Mouse (Mus musculus) C3H10T1/2 (cell line): ENCODE results near the gene Pdia3. TPM values are rescaled to one million over a fixed set of nuclear protein-coding genes. Genes with fewer than 3 reads are reported as not detected.

Source experiments
- polyA plus RNA-seq, 2 experiments: library from polyadenylated mRNA; unstranded; fragments of >200 nt; fragmentation: generic; extraction: Trizol; gene quantifications; one replicate each; pipeline ENCODE4 v1.2.1; 2012; ENCODE audit warnings: missing spikeins in 2 of 2

Pdia3 gene
- 100 to 1,000 TPM in 1 of 2 experiments, 10 to 100 TPM in 1; 29.7 to 200 TPM for polyA plus RNA-seq

DNA sequence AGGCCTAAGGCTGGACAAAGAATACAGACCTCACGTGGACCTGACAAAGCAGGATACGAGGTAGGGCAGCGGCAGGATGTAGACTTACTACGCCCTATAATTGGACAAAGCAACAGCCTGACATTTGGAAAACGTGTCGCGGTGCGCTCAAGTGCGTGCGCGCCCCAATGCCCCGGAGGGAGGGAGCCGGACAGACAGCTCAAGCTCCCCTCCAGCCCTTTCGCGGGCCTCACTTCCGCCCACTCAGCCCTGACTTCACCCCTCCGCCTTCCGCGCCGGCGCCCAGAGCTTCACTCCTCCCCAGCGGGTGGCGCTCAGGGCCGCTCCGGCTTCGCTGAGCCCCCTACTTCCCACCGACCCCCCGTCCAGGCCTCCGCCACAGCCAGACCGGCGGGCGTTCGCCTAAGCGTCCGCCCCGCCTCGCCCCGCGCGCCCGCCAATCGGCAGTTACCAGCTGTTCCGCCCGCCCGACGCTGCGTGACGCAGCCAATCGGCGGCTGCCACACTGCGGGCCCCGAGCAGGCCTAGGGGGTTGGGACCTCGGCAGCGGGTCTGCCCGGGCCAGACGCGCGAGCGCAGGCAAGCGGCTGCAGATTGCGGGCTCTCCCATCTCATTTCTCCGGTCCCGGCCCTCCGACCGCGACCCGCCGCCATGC, at the start of gene Pdia3, which contains the start of gene Catsper2:
Pdia3 (plus strand) TSS at position 389 of the 656 bp plus-strand sequence.
Catsper2 (minus strand) TSS at position 406 of the 656 bp plus-strand sequence.

GRCm38 (mm10) chr2:121386961-121387575, 26.5 kb upstream of the Pdia3 start, which contains the start of gene Strc:
Strc (minus strand) TSS chr2:121387168.

DNA sequence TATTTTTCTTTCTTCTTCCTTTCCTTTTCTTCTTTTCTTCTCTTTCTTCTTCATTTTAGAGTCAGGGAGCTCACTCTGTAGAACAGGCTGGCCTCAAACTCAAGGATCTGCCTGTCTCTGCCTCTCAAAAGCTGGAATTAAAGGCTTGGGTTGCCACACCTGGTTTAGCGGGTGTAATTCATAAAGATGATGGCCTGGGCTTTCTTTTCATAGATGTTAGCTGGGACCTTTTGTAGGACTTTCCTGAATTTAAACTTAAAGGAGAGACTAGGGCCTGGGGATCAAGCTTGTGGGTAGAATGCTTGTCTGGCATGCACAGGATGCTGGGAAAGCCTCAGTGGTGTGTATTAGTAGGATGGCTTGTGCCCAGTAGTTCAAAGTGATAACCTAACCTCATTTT, 30.6 kb downstream of the Pdia3 start, which contains the start of gene Ell3:
Ell3 (minus strand) TSS at position 101 of the 400 bp plus-strand sequence.

GRCm38 (mm10) chr2:121448739-121449535, 35.4 kb downstream of the Pdia3 start, which contains the start of gene Serf2:
Serf2 (plus strand) TSS chr2:121449195.

GRCm38 (mm10) chr2:121452990-121453389, 39.4 kb downstream of the Pdia3 start, which contains the start of gene Hypk:
Hypk (plus strand) TSS chr2:121453290.

GRCm38 (mm10) chr2:121456692-121457642, 43.4 kb downstream of the Pdia3 start, which contains the start of gene Serinc4:
Serinc4 (minus strand) TSS chr2:121456781.

GRCm38 (mm10) chr2:121473301-121474179, 60.0 kb downstream of the Pdia3 start, which contains the start of gene Mfap1b:
Mfap1b (minus strand) TSS chr2:121474067.

Other genes starting within 250 kb of the Pdia3 start
- 10 to 100 TPM in 1 of 2 experiments, 1 to 10 TPM in 1; 3.5 to 12.2 TPM for gene Tubgcp4, start 243.1 kb upstream of the Pdia3 start, polyA plus RNA-seq
- 1 to 10 TPM in 1 of 2 experiments, under 1 TPM in 1; 0.96 to 3.4 TPM for gene Zscan29, start 242.7 kb upstream of the Pdia3 start, polyA plus RNA-seq
- gene Trp53bp1, start 142.4 kb upstream of the Pdia3 start, polyA plus RNA-seq: 10 to 100 TPM in 1 of 2 experiments, 1 to 10 TPM in 1; 1.9 to 16.1 TPM
- 10 to 100 TPM in 1 of 2 experiments, 1 to 10 TPM in 1; 9.6 to 20.3 TPM for gene Map1a, start 124.2 kb upstream of the Pdia3 start, polyA plus RNA-seq
- 1 to 10 TPM; 1.7 to 5.2 TPM for gene Ppip5k1, start 58.4 kb upstream of the Pdia3 start, polyA plus RNA-seq
- under 1 TPM; 0.33 to 0.79 TPM for gene Ckmt1, start 56.1 kb upstream of the Pdia3 start, polyA plus RNA-seq
- gene Strc, start 26.6 kb upstream of the Pdia3 start, polyA plus RNA-seq: not detected
- 1 to 10 TPM in 1 of 2 experiments, under 1 TPM in 1; 0.56 to 2.3 TPM for gene Catsper2, start within 50 bp of the Pdia3 start, polyA plus RNA-seq
- under 1 TPM in 1 of 2 experiments, not detected in 1; 0.14 TPM for gene Ell3, start 30.5 kb downstream of the Pdia3 start, polyA plus RNA-seq
- 1,000 to 10,000 TPM in 1 of 2 experiments, 100 to 1,000 TPM in 1; 627 to 1,090 TPM for gene Serf2, start 35.4 kb downstream of the Pdia3 start, polyA plus RNA-seq
- 10 to 100 TPM; 12.1 to 14.8 TPM for gene Hypk, start 39.5 kb downstream of the Pdia3 start, polyA plus RNA-seq
- under 1 TPM in 1 of 2 experiments, not detected in 1; 0.55 TPM for gene Serinc4, start 43.0 kb downstream of the Pdia3 start, polyA plus RNA-seq
- gene Mfap1b, start 60.3 kb downstream of the Pdia3 start, polyA plus RNA-seq: 10 to 100 TPM in 1 of 2 experiments, 1 to 10 TPM in 1; 1.0 to 11.0 TPM
- 1 to 10 TPM in 1 of 2 experiments, under 1 TPM in 1; 0.75 to 9.4 TPM for gene Mfap1a, start 92.9 kb downstream of the Pdia3 start, polyA plus RNA-seq
- gene Wdr76, start 92.9 kb downstream of the Pdia3 start, polyA plus RNA-seq: 1 to 10 TPM in 1 of 2 experiments, under 1 TPM in 1; 0.37 to 1.7 TPM